8 mouse cellular contexts compared by ENCODE assay signal in genomic region chr1:186264639-186265038, GRCm38 (mm10).
DNase-seq lines count a peak whose midpoint lies in the region; ATAC-seq and TF ChIP-seq lines count a peak whose summit lies in the region.

No protein-coding gene starts in this region.

- no peaks in the 10 kb centered on the region for H3K9me3 ChIP-seq in kidney, postnatal 0 days (replicated peaks; ENCODE audit: low read length)

- no peak overlapping the region for H3K9ac ChIP-seq in kidney, postnatal 0 days (ENCODE audit: low read depth, low read length)

- no peak for ATAC-seq in kidney, postnatal 0 days (replicated peaks; ENCODE audit: low FRiP score, low read depth)

- H3K27me3 ChIP-seq in kidney, postnatal 0 days (ENCODE audit: insufficient read depth, low read length) = no peaks in the 10 kb centered on the region

- intact Hi-C loops in heart, postnatal 25 days (cut with DNase I) = loop anchor here (5.0 kb wide), 1 partner anchor 143 kb away; no protein-coding TSS in a partner anchor
- intact Hi-C loops in gastrocnemius, postnatal 14 days (cut with DNase I; ENCODE audit: low total_unique reads) = no loop called here

- no peaks in the 10 kb centered on the region for H3K4me1 ChIP-seq in kidney, postnatal 0 days (replicated peaks; ENCODE audit: insufficient read depth, low read length)

- no peak overlapping the region for H3K27ac ChIP-seq in kidney, postnatal 0 days

- H3K4me2 ChIP-seq in kidney, postnatal 0 days (ENCODE audit: low read length) = no peak overlapping the region

- WGBS in kidney, postnatal 0 days = 35% methylated on average over 3 of the region's 3 CpGs

- H3K4me3 ChIP-seq in kidney, postnatal 0 days (replicated peaks; ENCODE audit: low read depth, low read length) = no peak overlapping the region

- TF ChIP-seq CTCF in kidney, postnatal 0 days (IDR thresholded peaks at IDR 0.05; ENCODE audit: low read depth) = no peak

- peak; percentile 95 for DNase-seq in heart, adult 11 months
- DNase-seq in heart, postnatal 25 days (ENCODE audit: low spot score) = no peak
- peak; percentile 50 for DNase-seq in 3T3-L1 (ENCODE audit: low read depth, low spot score)
- DNase-seq in gastrocnemius, postnatal 14 days = peak; percentile 53
- peak; percentile 78 for DNase-seq in kidney, postnatal 0 days (ENCODE audit: low spot score)
- no peak for DNase-seq in thymus, postnatal 10 days (ENCODE audit: low spot score in 2 of 2)
- DNase-seq in natural killer cell, adult 2 months (ENCODE audit: low spot score in 2 of 2) = no peak
- DNase-seq in right cerebral cortex, adult 18-20 months = no peak

- no peaks in the 10 kb centered on the region for H3K36me3 ChIP-seq in kidney, postnatal 0 days (ENCODE audit: insufficient read depth, low read length)

Comparison
In these comparisons a context has a peak if more than half of its experiments do, and no peak if none do; other contexts are left out.
1. DNase-seq: peak in heart, adult 11 months (single experiment), 3T3-L1 (single experiment), gastrocnemius, postnatal 14 days (single experiment) and kidney, postnatal 0 days (single experiment); none in heart, postnatal 25 days (single experiment), thymus, postnatal 10 days (0 of 2), natural killer cell, adult 2 months (0 of 2) and right cerebral cortex, adult 18-20 months (single experiment).